Mouse (Mus musculus): ENCODE data around the gene Nup85. TPM values are rescaled to one million over a fixed set of nuclear protein-coding genes. Genes with fewer than 3 reads are reported as not detected.

Nup85 gene
- polyA plus RNA-seq, 1 experiment: 12.0 TPM

DNA sequence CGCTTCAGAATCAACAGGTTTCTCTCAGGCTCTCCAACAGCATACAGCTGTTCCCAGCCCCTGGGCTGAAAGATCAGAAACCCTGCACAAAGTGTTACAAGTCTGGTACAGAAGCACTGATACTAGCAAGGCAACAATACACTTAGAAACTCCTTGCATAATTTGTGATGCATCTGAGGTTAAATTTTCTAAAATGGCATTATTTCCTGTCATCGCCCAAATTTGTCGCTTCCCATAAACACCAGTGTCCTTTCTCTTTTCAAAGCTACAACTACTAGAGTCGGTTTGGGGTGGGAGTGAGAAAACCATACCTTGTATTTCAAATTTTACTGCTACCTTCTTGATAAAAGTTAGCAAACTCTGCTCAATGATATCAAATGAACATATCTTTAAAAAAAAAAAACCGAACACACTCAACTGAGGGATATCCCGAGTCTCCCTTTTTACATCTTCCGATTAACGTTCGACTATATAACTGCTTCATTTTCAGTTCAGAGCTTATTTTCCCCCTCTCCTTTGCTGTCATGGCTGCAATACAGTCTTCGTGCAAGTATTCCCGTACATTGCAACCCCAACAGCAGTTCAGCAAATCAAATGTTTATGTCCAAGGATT, 29.4 kb upstream of the Nup85 start:
- H3K4me1 ChIP-seq: peaks cover 47% of the 10 kb centered on the region
- no peaks in the 10 kb centered on the region for H3K27me3 ChIP-seq (replicated peaks)

DNA sequence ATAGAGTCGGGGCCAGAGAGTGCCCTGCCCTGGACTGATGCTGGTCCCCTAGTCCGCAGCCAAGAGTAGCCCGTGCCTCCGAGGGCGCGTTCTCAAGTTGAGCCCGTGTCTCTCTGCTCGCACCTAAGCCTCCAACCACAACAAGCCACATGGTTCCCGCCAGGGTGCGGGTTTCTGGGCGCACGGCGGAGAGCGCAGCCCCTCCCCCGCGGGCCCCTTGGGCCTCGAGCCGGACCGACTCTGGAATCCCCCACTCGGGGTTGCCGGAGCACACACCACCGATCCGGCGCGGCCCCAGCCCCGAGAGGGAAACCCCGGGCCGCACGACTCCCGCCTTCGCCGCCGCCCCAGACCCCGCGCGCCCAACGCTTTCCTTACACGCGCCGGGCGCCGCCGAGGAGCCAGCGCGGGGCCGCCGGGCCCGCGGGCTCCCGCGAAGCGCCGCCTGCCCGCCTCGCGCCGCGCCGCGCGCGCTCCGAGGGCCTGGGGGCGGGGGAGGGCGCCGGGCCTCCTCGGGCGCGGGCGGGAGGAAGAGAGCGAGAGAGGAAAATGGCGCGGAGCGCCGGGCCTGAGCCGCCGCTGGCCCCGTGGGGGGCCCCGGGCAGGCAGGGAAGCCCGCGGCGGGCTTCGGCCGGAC, 28.7 kb upstream of the Nup85 start:
- peaks cover 44% of the 10 kb centered on the region for H3K4me1 ChIP-seq
- H3K36me3 ChIP-seq (replicated peaks; ENCODE audit: low read length): peaks cover 35% of the 10 kb centered on the region
- H3K4me3 ChIP-seq (replicated peaks): peak overlapping the region; percentile 99
- H3K27me3 ChIP-seq (replicated peaks): no peaks in the 10 kb centered on the region
- TF ChIP-seq FLI1 (IDR thresholded peaks at IDR 0.05; ENCODE audit: low read length) (no peak), GATA1 (IDR thresholded peaks at IDR 0.05; ENCODE audit: borderline replicate concordance, low read length) (no peak)
- no peaks in the 10 kb centered on the region for H3K9me3 ChIP-seq

More for the DNA sequence above, 29.4 kb upstream of the Nup85 start:
- H3K36me3 ChIP-seq (replicated peaks; ENCODE audit: low read length): peaks cover 41% of the 10 kb centered on the region
- no peaks in the 10 kb centered on the region for H3K9me3 ChIP-seq
- H3K4me3 ChIP-seq (replicated peaks): peak overlapping the region; percentile 99
- TF ChIP-seq GATA1 (IDR thresholded peaks at IDR 0.05; ENCODE audit: borderline replicate concordance, low read length): no peak

DNA sequence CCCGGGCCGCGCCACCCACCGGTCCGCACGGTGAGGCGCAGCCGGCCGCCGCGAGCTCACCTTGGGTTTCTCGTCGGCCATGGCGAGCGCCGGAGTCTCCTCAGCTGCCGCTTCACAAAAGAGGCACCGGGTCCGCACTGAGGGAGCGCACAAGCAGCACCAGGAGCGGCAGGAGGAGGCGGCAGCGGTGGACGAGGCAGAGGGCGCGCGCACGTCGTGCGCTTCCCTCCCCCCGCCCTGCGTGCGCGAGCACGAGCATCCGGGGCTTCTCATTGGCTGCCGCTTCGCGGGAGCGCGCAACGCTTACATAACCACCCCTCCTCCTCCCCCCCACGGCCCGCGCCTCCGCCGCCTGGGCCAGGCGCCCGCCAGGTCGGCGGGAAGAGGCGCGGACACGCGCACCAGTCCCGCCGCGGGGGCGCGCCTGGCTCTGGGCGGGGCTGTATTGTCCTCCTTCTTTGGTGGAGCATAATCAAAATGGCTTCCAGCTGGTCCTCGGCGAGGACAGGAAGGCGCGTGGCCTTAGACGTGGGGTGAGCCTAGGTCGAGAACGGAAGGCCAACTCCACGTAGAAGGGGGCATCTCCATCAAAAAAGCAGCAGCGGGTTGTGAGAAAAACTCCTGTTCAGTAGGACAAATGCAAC, 28.1 kb upstream of the Nup85 start, which contains the start of gene Sumo2:
Gene Sumo2 (minus strand): TSS at position 239 of the 644 bp plus-strand sequence.
- Histone ChIP-seq H3K36me3 (replicated peaks; ENCODE audit: low read length) (peaks cover 32% of the 10 kb centered on the region), H3K9me3 (no peaks in the 10 kb centered on the region), H3K4me1 (peaks cover 42% of the 10 kb centered on the region), H3K27me3 (replicated peaks) (no peaks in the 10 kb centered on the region), H3K4me3 (replicated peaks) (peak within 1 kb of the TSS; percentile 99)
- TF ChIP-seq FLI1 (IDR thresholded peaks at IDR 0.05; ENCODE audit: low read length): no peak
- no peak for TF ChIP-seq GATA1 (IDR thresholded peaks at IDR 0.05; ENCODE audit: borderline replicate concordance, low read length)

DNA sequence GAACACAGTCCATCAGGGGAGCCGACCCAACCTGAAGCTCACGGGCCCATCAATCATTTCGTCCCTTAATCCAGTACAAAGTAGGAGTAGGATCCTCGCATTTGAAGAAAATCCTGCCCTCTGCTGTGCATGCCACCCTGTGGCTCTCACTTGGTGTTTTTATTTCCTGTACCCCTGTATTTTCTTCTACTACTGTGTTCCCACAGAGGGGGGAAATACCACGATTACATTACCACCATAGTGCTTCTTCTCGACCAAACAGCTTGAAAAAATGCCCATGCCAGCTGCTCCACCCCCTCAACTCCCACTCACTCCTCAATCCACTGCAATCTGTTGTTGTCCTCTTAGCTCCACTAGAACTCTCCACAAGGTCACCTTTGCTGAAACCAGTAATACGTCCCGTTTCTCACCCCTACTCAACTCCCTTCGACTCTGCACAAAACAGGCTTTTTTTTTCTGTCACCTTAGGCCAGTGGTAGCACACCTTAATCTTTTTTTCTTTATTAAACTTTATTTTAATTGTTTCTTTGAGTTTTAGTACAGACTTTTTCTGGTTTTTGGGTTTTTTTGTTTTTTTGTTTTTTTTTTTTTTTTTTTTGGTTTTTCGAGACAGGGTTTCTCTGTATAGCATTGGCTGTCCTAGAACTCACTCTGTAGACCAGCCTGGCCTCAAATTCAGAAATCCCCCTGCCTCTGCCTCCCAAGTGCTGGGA, 27.2 kb upstream of the Nup85 start:
- Histone ChIP-seq H3K9me3 (no peaks in the 10 kb centered on the region), H3K4me3 (replicated peaks) (peak overlapping the region; percentile 99), H3K36me3 (replicated peaks; ENCODE audit: low read length) (peaks cover 24% of the 10 kb centered on the region), H3K27me3 (replicated peaks) (peaks cover 2% of the 10 kb centered on the region), H3K4me1 (peaks cover 34% of the 10 kb centered on the region)
- TF ChIP-seq GATA1 (IDR thresholded peaks at IDR 0.05; ENCODE audit: borderline replicate concordance, low read length): no peak
- no peak for TF ChIP-seq FLI1 (IDR thresholded peaks at IDR 0.05; ENCODE audit: low read length)

DNA sequence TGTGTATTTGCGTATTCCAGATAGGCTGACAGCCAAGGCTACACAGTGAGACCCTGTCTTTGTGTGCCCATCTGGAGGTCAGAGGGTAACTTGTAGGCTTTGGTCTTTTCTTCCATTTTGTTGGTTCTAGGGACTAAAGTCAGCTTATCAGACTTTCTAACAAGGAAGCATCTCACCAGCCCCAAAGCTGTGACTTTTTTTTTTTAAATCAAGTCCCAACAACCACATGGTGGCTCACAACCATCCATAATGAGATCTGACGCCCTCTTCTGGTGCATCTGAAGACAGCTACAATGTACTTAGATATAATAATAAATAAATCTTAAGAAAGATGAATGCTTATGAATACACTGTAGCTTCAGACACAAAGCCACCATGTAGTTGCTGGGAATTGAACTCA, 26.2 kb upstream of the Nup85 start:
- H3K9me3 ChIP-seq: no peaks in the 10 kb centered on the region
- H3K27me3 ChIP-seq (replicated peaks): peaks cover 11% of the 10 kb centered on the region
- no peak overlapping the region for H3K4me3 ChIP-seq (replicated peaks)
- H3K36me3 ChIP-seq (replicated peaks; ENCODE audit: low read length): peaks cover 13% of the 10 kb centered on the region
- TF ChIP-seq FLI1 (IDR thresholded peaks at IDR 0.05; ENCODE audit: low read length): no peak
- TF ChIP-seq GATA1 (IDR thresholded peaks at IDR 0.05; ENCODE audit: borderline replicate concordance, low read length): no peak
- H3K4me1 ChIP-seq: peaks cover 28% of the 10 kb centered on the region

DNA sequence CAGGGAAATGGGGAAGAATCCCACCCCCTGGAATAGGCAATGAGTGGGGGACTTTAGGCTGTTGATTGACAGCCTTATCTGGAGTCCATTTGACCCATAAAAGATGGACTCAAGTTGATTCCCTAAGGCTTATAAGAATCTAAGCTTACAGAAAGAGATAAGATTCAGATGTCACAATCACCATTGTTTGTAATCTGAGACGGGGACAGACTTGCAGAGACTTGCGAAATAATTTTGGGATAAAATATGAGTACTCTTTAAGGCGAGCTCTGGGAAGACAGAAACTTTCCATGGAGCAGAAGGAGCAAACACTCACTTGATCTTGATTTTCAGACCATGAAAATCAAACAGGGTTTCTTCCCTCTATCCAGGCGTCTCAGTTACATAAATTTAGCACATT, 20.7 kb upstream of the Nup85 start:
- Histone ChIP-seq H3K27me3 (replicated peaks) (peaks cover 22% of the 10 kb centered on the region), H3K9me3 (no peaks in the 10 kb centered on the region), H3K4me3 (replicated peaks) (no peak overlapping the region), H3K36me3 (replicated peaks; ENCODE audit: low read length) (no peaks in the 10 kb centered on the region), H3K4me1 (no peaks in the 10 kb centered on the region)
- no peak for TF ChIP-seq GATA1 (IDR thresholded peaks at IDR 0.05; ENCODE audit: borderline replicate concordance, low read length)
- TF ChIP-seq FLI1 (IDR thresholded peaks at IDR 0.05; ENCODE audit: low read length): no peak

DNA sequence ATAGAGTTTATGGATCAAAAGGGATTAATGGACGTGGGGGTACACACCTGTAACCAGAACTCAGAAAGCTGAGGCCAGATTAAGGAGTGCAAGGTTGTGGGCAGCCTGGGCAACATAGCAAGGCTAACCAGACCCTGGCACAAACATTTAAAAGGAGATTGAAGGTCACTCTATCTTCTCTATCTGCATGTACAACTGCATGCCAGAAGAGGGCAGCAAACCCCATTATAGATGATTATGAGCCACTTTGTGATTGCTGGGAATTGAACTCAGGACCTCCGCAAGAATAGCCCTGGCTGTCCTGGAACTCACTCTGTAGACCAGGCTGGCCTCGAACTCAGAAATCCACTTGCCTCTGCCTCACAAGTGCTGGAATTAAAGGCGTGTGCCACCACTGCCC, 11.5 kb upstream of the Nup85 start:
- H3K4me3 ChIP-seq (replicated peaks): no peak overlapping the region
- no peaks in the 10 kb centered on the region for H3K4me1 ChIP-seq
- peaks cover 6% of the 10 kb centered on the region; the same call in 1 of the 2 replicates for H3K9me3 ChIP-seq
- no peak for TF ChIP-seq FLI1 (IDR thresholded peaks at IDR 0.05; ENCODE audit: low read length)
- no peak for TF ChIP-seq GATA1 (IDR thresholded peaks at IDR 0.05; ENCODE audit: borderline replicate concordance, low read length)
- no peaks in the 10 kb centered on the region for H3K36me3 ChIP-seq (replicated peaks; ENCODE audit: low read length)
- peaks cover 3% of the 10 kb centered on the region for H3K27me3 ChIP-seq (replicated peaks)

DNA sequence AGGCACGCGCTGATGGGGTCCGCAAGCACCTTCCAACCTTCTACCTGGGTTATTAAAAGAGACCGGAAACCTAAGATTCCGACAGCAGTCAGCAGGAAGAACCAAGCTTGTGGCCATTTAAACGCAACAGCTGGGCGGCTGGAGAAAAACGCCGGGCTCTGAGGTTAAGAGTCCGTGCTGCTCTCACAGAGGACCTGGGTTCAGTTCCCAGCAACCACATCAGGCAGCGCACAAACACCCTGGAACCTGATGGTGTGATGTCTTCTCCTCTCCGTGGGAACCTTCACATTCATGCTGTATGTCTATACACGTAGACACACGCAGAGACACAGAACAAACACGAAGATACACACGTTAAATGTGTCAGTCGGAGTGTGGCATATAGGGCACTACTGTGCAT, 8.5 kb upstream of the Nup85 start:
- H3K27me3 ChIP-seq (replicated peaks): peaks cover 3% of the 10 kb centered on the region
- no peaks in the 10 kb centered on the region for H3K9me3 ChIP-seq
- no peaks in the 10 kb centered on the region for H3K36me3 ChIP-seq (replicated peaks; ENCODE audit: low read length)
- TF ChIP-seq FLI1 (IDR thresholded peaks at IDR 0.05; ENCODE audit: low read length): no peak
- TF ChIP-seq GATA1 (IDR thresholded peaks at IDR 0.05; ENCODE audit: borderline replicate concordance, low read length): no peak
- no peak overlapping the region for H3K4me3 ChIP-seq (replicated peaks)
- H3K4me1 ChIP-seq: no peaks in the 10 kb centered on the region

DNA sequence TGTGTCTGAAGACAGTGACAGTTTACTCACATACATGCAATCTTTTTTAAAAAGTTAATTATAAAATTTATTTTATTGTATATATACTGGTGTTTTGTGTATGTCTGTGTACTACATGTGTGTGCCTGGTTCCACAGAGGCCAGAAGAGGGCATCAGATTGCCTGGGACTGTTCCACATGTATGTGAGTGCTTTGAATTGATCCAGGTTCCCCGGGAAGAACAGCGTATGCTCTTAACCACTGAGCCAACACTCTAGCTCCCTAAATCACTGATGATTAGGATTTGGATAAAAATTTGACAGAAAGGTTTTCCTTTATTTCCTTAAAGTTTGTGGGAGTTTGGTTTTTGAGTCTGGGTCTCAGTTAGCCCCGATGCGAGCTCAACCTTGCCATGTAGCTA, 828 bp upstream of the Nup85 start:
- H3K4me1 ChIP-seq: peaks cover 22% of the 10 kb centered on the region
- no peaks in the 10 kb centered on the region for H3K9me3 ChIP-seq
- TF ChIP-seq FLI1 (IDR thresholded peaks at IDR 0.05; ENCODE audit: low read length) (no peak), GATA1 (IDR thresholded peaks at IDR 0.05; ENCODE audit: borderline replicate concordance, low read length) (no peak)
- no peaks in the 10 kb centered on the region for H3K27me3 ChIP-seq (replicated peaks)
- H3K36me3 ChIP-seq (replicated peaks; ENCODE audit: low read length): peaks cover 30% of the 10 kb centered on the region
- peak overlapping the region; percentile 97 for H3K4me3 ChIP-seq (replicated peaks)

Data from megakaryocyte, embryonic 14.5 days (primary cell).